ENCODE assay signal across 27 mouse cellular contexts in genomic region chr13:12311371-12311770, GRCm38 (mm10). TPM values are rescaled to one million over a fixed set of nuclear protein-coding genes. Genes with fewer than 3 reads are reported as not detected.
DNase-seq lines count a peak whose midpoint lies in the region; ATAC-seq and TF ChIP-seq lines count a peak whose summit lies in the region.
"Had no signal": no experiment of that assay in that cellular context is flagged by ENCODE, and none has a peak within 500 bp of the region (broad histone marks: within the 10 kb centered on the region; RNA-seq: fewer than 3 reads in every experiment).

No protein-coding gene starts in this region.

- no peak for TF ChIP-seq EP300 in lung, postnatal 0 days (IDR thresholded peaks at IDR 0.05)

- 38% methylated on average over 4 of the region's 4 CpGs for WGBS in forebrain, embryonic 14.5 days
- 81% methylated on average over 4 of the region's 4 CpGs for WGBS in forebrain, embryonic 11.5 days
- WGBS in heart, embryonic 13.5 days, result 61% methylated on average over 4 of the region's 4 CpGs
- WGBS in heart, embryonic 11.5 days (ENCODE audit: insufficient replicate concordance), result 71% methylated on average over 4 of the region's 4 CpGs
- 68% methylated on average over 4 of the region's 4 CpGs for WGBS in lung, postnatal 0 days

- H3K9ac ChIP-seq in forebrain, embryonic 14.5 days (ENCODE audit: low read length), result no peak overlapping the region
- no peak overlapping the region for H3K9ac ChIP-seq in forebrain, embryonic 11.5 days (ENCODE audit: low read length)
- peak overlapping the region; percentile 68 for H3K9ac ChIP-seq in heart, embryonic 13.5 days
- H3K9ac ChIP-seq in heart, embryonic 11.5 days (ENCODE audit: low read depth, low read length), result no peak overlapping the region
- H3K9ac ChIP-seq in lung, postnatal 0 days (replicated peaks; ENCODE audit: low read depth), result no peak overlapping the region
- H3K9ac ChIP-seq: hindbrain, embryonic 14.5 days; limb, embryonic 13.5 days; midbrain, embryonic 12.5 days; neural tube, embryonic 13.5 days had no signal

- ATAC-seq in forebrain, embryonic 14.5 days, result peak; percentile 84
- ATAC-seq in forebrain, embryonic 11.5 days (replicated peaks; ENCODE audit: low FRiP score), result no peak
- no peak for ATAC-seq in heart, embryonic 13.5 days (ENCODE audit: extremely low read depth, insufficient number of reproducible peaks, low FRiP score, low TSS enrichment)
- no peak for ATAC-seq in heart, embryonic 11.5 days (replicated peaks; ENCODE audit: insufficient number of reproducible peaks, low FRiP score, low TSS enrichment)
- ATAC-seq in lung, postnatal 0 days, result no peak

- DNase-seq in forebrain, embryonic 14.5 days (ENCODE audit: low spot score), result peak; percentile 62
- no peak for DNase-seq in forebrain, embryonic 11.5 days (ENCODE audit: low spot score)
- DNase-seq in lung, postnatal 0 days (ENCODE audit: low spot score), result peak; percentile 21
- DNase-seq in lung, adult 18-20 months, result no peak
- DNase-seq in gastrocnemius, postnatal 25 days, result no peak
- no peak for DNase-seq in kidney, adult 18-20 months
- DNase-seq: adrenal gland, postnatal 36 days; cerebellum, adult 8-10 months; cerebellum, postnatal 25 days; gastrocnemius, postnatal 10 days; lung, postnatal 4 days; right cerebral cortex, postnatal 4 days; thymus, adult 18-20 months; thymus, postnatal 25 days had no signal

- H3K4me1 ChIP-seq in forebrain, embryonic 14.5 days (ENCODE audit: control insufficient read depth, insufficient read depth, low read length), result peaks cover 3% of the 10 kb centered on the region; the same call in 1 of the 2 replicates
- H3K4me1 ChIP-seq in forebrain, embryonic 11.5 days (replicated peaks; ENCODE audit: control insufficient read depth, insufficient read depth, low read length), result no peaks in the 10 kb centered on the region
- H3K4me1 ChIP-seq in heart, embryonic 13.5 days, result peaks cover 89% of the 10 kb centered on the region
- peaks cover 44% of the 10 kb centered on the region for H3K4me1 ChIP-seq in heart, embryonic 11.5 days (ENCODE audit: control insufficient read depth, insufficient read depth, low read length)
- H3K4me1 ChIP-seq in lung, postnatal 0 days (ENCODE audit: insufficient read depth, low read depth, low read length), result no peaks in the 10 kb centered on the region
- H3K4me1 ChIP-seq: midbrain, embryonic 12.5 days had no signal

- H3K4me2 ChIP-seq in forebrain, embryonic 14.5 days (ENCODE audit: low read length), result no peak overlapping the region
- no peak overlapping the region for H3K4me2 ChIP-seq in forebrain, embryonic 11.5 days (ENCODE audit: low read depth, low read length, severe bottlenecking)
- H3K4me2 ChIP-seq in heart, embryonic 13.5 days, result no peak overlapping the region
- H3K4me2 ChIP-seq in heart, embryonic 11.5 days, result no peak overlapping the region
- H3K4me2 ChIP-seq in lung, postnatal 0 days (replicated peaks; ENCODE audit: low read depth, low read length), result no peak overlapping the region
- H3K4me2 ChIP-seq: hindbrain, embryonic 14.5 days; limb, embryonic 13.5 days; liver, embryonic 11.5 days; midbrain, embryonic 12.5 days; neural tube, embryonic 13.5 days had no signal

- no peaks in the 10 kb centered on the region for H3K36me3 ChIP-seq in forebrain, embryonic 14.5 days (ENCODE audit: control insufficient read depth, insufficient read depth, low read length)
- no peaks in the 10 kb centered on the region for H3K36me3 ChIP-seq in forebrain, embryonic 11.5 days (ENCODE audit: control insufficient read depth, insufficient read depth, low read length)
- H3K36me3 ChIP-seq in heart, embryonic 13.5 days, result peaks cover 64% of the 10 kb centered on the region
- H3K36me3 ChIP-seq in heart, embryonic 11.5 days (ENCODE audit: control insufficient read depth, insufficient read depth, low read length), result peaks cover 10% of the 10 kb centered on the region
- no peaks in the 10 kb centered on the region for H3K36me3 ChIP-seq in lung, postnatal 0 days (ENCODE audit: insufficient read depth, low read length)
- H3K36me3 ChIP-seq: limb, embryonic 13.5 days; midbrain, embryonic 12.5 days; neural tube, embryonic 13.5 days had no signal

- no peak for TF ChIP-seq CTCF in lung, postnatal 0 days (IDR thresholded peaks at IDR 0.05)

- H3K4me3 ChIP-seq in forebrain, embryonic 14.5 days (ENCODE audit: low read depth, low read length), result no peak overlapping the region
- H3K4me3 ChIP-seq in forebrain, embryonic 11.5 days (ENCODE audit: low read depth, low read length), result no peak overlapping the region
- no peak overlapping the region for H3K4me3 ChIP-seq in heart, embryonic 13.5 days
- no peak overlapping the region for H3K4me3 ChIP-seq in heart, embryonic 11.5 days (ENCODE audit: low read depth, low read length)
- no peak overlapping the region for H3K4me3 ChIP-seq in lung, postnatal 0 days (ENCODE audit: low read depth, low read length)
- H3K4me3 ChIP-seq: layer of hippocampus, adult 2 months; left cerebral cortex, adult 2 months; limb, embryonic 13.5 days; megakaryocyte, embryonic 14.5 days; midbrain, embryonic 12.5 days; neural tube, embryonic 13.5 days had no signal

- H3K27me3 ChIP-seq in forebrain, embryonic 14.5 days (replicated peaks; ENCODE audit: control insufficient read depth, insufficient read depth, low read length), result no peaks in the 10 kb centered on the region
- no peaks in the 10 kb centered on the region for H3K27me3 ChIP-seq in forebrain, embryonic 11.5 days (ENCODE audit: control insufficient read depth, insufficient read depth, low read length)
- H3K27me3 ChIP-seq in heart, embryonic 13.5 days (replicated peaks), result no peaks in the 10 kb centered on the region
- H3K27me3 ChIP-seq in heart, embryonic 11.5 days (ENCODE audit: control insufficient read depth, insufficient read depth, low read length), result no peaks in the 10 kb centered on the region
- no peaks in the 10 kb centered on the region for H3K27me3 ChIP-seq in lung, postnatal 0 days (replicated peaks; ENCODE audit: insufficient read depth, low read length)
- H3K27me3 ChIP-seq: limb, embryonic 13.5 days; midbrain, embryonic 12.5 days; neural tube, embryonic 13.5 days had no signal

- no peaks in the 10 kb centered on the region for H3K9me3 ChIP-seq in forebrain, embryonic 14.5 days (replicated peaks; ENCODE audit: control insufficient read depth, low read length)
- H3K9me3 ChIP-seq in forebrain, embryonic 11.5 days (ENCODE audit: control insufficient read depth, low read length), result no peaks in the 10 kb centered on the region
- H3K9me3 ChIP-seq in heart, embryonic 13.5 days, result no peaks in the 10 kb centered on the region
- H3K9me3 ChIP-seq in heart, embryonic 11.5 days (replicated peaks; ENCODE audit: control insufficient read depth, low read length), result no peaks in the 10 kb centered on the region
- H3K9me3 ChIP-seq in lung, postnatal 0 days (ENCODE audit: low read length), result no peaks in the 10 kb centered on the region
- H3K9me3 ChIP-seq: limb, embryonic 13.5 days; megakaryocyte, embryonic 14.5 days; midbrain, embryonic 12.5 days; neural tube, embryonic 13.5 days had no signal

- H3K27ac ChIP-seq in forebrain, embryonic 14.5 days (ENCODE audit: low read depth, low read length), result no peak overlapping the region
- no peak overlapping the region for H3K27ac ChIP-seq in forebrain, embryonic 11.5 days (ENCODE audit: low read depth, low read length)
- H3K27ac ChIP-seq in heart, embryonic 13.5 days (replicated peaks), result peak overlapping the region; percentile 86
- no peak overlapping the region for H3K27ac ChIP-seq in heart, embryonic 11.5 days (ENCODE audit: low read depth, low read length)
- H3K27ac ChIP-seq in lung, postnatal 0 days (ENCODE audit: low read length), result no peak overlapping the region
- H3K27ac ChIP-seq: hindbrain, embryonic 14.5 days; layer of hippocampus, adult 2 months; left cerebral cortex, adult 2 months; limb, embryonic 13.5 days; midbrain, embryonic 12.5 days; neural tube, embryonic 13.5 days; stomach, postnatal 0 days had no signal

RNA-seq across cellular contexts. Expression of gene Actn2, which starts 29.2 kb away (rescaled TPM):
- 1.7 and 2.2 TPM in 2 replicates for polyA plus RNA-seq in forebrain, embryonic 14.5 days (2014; fragmentation: Nextera tagmentation; extraction: Ambion mirVana)
- polyA plus RNA-seq in forebrain, embryonic 11.5 days (2014; fragmentation: Nextera tagmentation; extraction: Ambion mirVana), result 0.41 and 0.65 TPM in 2 replicates
- polyA plus RNA-seq in heart, embryonic 13.5 days (2015; fragmentation: Nextera tagmentation; extraction: Ambion mirVana), result 1,324 and 1,364 TPM in 2 replicates
- 1,008 and 1,229 TPM in 2 replicates for polyA plus RNA-seq in heart, embryonic 11.5 days (2014; fragmentation: Nextera tagmentation; extraction: Ambion mirVana)
- polyA plus RNA-seq in lung, postnatal 0 days (2015; fragmentation: Nextera tagmentation; extraction: Ambion mirVana), result 16.1 and 18.7 TPM in 2 replicates
- 1,000 to 10,000 TPM; 1,566 to 2,231 TPM for total RNA-seq in gastrocnemius, postnatal 25 days (2021)
- total RNA-seq: granulocyte monocyte progenitor cell, adult 5-6 weeks; MEL had no signal

RNA-seq across cellular contexts. Expression of gene Mtr, which starts 53.5 kb away (rescaled TPM):
- 7.4 TPM in 2 replicates for polyA plus RNA-seq in forebrain, embryonic 14.5 days (2014; fragmentation: Nextera tagmentation; extraction: Ambion mirVana)
- polyA plus RNA-seq in forebrain, embryonic 11.5 days (2014; fragmentation: Nextera tagmentation; extraction: Ambion mirVana), result 16.1 and 16.3 TPM in 2 replicates
- 11.4 and 11.5 TPM in 2 replicates for polyA plus RNA-seq in heart, embryonic 13.5 days (2015; fragmentation: Nextera tagmentation; extraction: Ambion mirVana)
- 17.7 and 19.9 TPM in 2 replicates for polyA plus RNA-seq in heart, embryonic 11.5 days (2014; fragmentation: Nextera tagmentation; extraction: Ambion mirVana)
- 4.9 and 5.2 TPM in 2 replicates for polyA plus RNA-seq in lung, postnatal 0 days (2015; fragmentation: Nextera tagmentation; extraction: Ambion mirVana)
- 10 to 100 TPM; 14.3 to 14.9 TPM for total RNA-seq in gastrocnemius, postnatal 25 days (2021)

Comparison
In these comparisons a context has a peak if more than half of its experiments do, and no peak if none do; other contexts are left out.
1. DNase-seq: peak in forebrain, embryonic 14.5 days (single experiment) and lung, postnatal 0 days (single experiment); none in forebrain, embryonic 11.5 days (single experiment), lung, adult 18-20 months (0 of 2), gastrocnemius, postnatal 25 days (single experiment) and kidney, adult 18-20 months (single experiment).
2. RNA of gene Actn2, which starts 29.2 kb away (polyA plus RNA-seq): 1,324 to 1,364 TPM in heart, embryonic 13.5 days and 1,008 to 1,229 TPM in heart, embryonic 11.5 days; 16.1 to 18.7 TPM in lung, postnatal 0 days, 1.7 to 2.2 TPM in forebrain, embryonic 14.5 days and 0.41 to 0.65 TPM in forebrain, embryonic 11.5 days; every median in the first group is over 10 times any median in the second.